Mouse (Mus musculus): Measurements from ENCODE around the gene Slc7a11.

- TF ChIP-seq FLI1 (IDR thresholded peaks at IDR 0.05; ENCODE audit: low read length) (no peak), GATA1 (IDR thresholded peaks at IDR 0.05; ENCODE audit: borderline replicate concordance, low read length) (no peak)
These were observed 528 bp upstream of the Slc7a11 start for GRCm38 (mm10) chr3:50443942-50444341.

Measured in megakaryocyte, embryonic 14.5 days (primary cell).